Mouse (Mus musculus) spleen, postnatal 10 days (tissue): ENCODE results near the gene Wnt10a.
"Not testable (repeated sequence)": the region's sequence is repeated elsewhere in the genome, so short reads cannot be mapped to it uniquely, and the experiment has no call there.

Experiments
- DNase-seq, 2 experiments: peaks; one replicate each; pipeline ENCODE4 v3.0.0; 2021 to 2022; ENCODE audit warnings: low spot score in 2 of 2

The Wnt10a gene

DNA sequence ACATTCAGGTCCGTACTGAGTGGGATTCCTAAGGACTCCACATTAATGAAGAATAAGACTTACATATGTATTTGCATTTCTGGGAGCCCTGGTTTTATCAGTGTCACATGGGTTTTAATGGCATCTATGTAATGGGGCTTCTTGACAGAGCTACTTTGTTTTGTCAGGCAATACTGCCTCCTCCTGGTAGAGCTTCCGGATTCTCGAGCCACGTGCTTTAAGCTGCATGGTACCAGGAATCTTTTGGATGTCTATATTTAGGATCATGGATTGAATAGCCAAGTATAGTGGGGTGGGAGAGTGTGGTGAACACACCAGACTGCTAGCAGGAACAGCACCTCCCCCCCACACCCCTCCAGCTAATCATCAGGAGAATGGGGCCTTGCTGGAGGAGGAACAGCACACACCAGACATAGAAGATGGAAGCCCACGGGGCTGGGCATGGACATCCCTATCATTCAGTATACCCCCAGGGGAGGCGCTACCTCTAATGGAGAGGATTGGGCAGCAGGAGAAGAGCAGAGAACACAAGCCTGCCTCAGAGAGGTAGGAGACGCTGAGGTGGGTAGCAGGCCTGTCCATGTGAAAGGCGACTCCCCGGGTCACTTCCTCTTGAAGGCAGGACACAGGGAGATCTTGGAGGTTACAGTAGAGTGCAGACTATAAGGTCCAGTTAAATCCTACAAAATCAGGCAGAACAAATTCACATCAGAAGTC, 23.8 kb downstream of the Wnt10a start:
- no peak for DNase-seq

- DNase-seq = not testable (repeated sequence)
Observed at GRCm38 (mm10) chr1:74815965-74816364, 24.6 kb downstream of the Wnt10a start.

GRCm38 (mm10) chr1:74816612-74817199, 25.4 kb downstream of the Wnt10a start:
- peak; percentile 69 to 88 for DNase-seq

DNA sequence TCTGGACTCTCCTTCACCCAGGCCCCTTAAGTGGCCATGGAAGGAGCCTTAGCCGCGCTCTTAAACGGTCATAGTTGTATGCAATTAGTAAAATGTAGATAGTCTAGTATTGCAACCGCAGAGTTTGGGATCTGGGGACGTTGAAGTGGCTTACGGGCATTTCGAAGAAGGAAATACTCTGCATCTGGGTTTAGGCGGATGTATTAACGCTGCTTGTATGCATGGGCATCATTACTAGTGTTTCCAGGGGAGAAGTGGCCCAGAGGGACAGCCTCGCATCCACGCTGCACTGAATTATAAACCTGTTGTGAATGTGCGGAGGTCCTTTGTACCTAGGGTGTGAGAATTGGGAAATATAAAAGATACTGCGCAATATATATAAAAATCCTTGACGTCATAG, 25.9 kb downstream of the Wnt10a start:
- no peak for DNase-seq

GRCm38 (mm10) chr1:74818509-74818908, 27.2 kb downstream of the Wnt10a start:
- DNase-seq = no peak

DNA sequence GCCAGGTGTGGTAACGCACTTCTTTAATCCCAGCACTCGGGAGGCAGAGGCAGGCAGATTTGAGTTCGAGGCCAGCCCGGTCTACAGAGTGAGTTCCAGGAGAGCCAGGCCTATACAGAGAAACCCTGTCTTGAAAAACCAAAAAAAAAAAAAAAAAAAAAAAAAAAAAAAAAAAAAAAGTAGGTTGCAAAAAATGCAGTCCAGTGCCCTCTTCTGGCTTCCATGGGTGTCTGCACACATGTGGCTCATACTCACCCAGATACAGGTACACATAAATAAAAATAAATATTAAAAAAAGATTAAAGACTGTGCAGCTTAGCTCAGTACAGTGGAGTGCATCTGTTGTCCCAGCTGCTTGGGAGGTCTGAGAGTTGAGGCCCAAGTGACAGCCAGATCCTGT, 32.3 kb downstream of the Wnt10a start:
- DNase-seq = not testable (repeated sequence)

- no peak for DNase-seq
Observed at GRCm38 (mm10) chr1:74824518-74825302, 33.4 kb downstream of the Wnt10a start.

GRCm38 (mm10) chr1:74830061-74830460, 38.7 kb downstream of the Wnt10a start:
- DNase-seq = no peak

DNA sequence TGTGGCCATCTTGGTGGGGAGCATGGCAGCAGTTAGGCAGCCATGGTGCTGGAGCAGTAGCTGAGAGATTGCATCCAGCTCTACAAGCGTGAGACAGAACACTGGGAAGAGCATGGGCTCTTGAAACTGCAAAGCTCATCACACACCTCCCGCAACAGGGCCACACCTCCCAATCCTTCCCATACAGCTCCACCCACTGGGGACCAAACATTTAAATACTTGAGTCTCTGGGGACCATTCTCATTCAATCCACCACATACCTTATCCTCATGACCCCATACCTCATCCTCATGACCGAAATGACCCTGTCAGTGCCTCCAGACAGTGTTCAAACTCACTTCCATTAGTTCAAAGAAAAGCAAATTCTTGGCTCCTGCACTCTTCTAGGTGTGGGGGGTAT, 41.9 kb downstream of the Wnt10a start:
- DNase-seq = no peak

DNA sequence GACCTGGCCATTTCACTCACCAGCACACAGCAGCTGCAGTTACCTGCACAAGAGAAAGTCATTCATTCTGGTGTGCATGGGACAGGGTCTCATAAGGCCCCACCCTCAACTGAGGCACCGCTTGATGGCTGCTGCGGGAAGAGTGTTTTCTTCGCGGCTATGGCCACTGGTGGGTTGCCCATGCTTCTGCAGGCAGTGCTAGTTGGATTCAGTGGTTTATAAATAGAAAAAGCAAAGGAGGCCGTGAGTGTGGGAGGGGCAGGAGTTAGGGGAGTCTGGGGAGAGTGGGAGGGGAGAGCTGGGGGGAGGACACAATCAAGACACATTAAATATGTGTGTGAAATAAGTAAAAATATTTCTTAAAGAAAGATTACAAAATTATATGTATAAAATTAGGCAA, 51.8 kb downstream of the Wnt10a start:
- no peak for DNase-seq

- no peak for DNase-seq
Observed at GRCm38 (mm10) chr1:74846341-74846740, 55.0 kb downstream of the Wnt10a start.

DNA sequence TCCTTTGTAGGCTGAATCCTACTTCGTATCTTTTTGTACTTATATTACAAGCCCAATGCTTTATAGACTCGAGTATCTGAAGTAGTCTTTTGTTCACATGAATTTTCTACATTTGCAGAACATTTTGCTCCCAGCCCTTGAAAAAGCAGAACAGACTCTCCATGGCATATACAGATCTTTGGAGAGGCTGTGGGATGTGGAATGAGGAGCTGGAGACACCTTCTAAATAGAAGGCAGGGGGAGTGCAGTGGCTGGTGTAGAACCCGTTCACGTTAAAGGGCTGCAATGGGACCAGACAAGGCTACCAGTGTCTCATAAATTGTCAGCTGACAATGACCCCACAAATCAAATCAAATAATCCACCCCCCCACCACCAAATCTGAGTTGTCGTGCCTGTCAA, 57.6 kb downstream of the Wnt10a start:
- DNase-seq = no peak

GRCm38 (mm10) chr1:74850251-74850650, 58.9 kb downstream of the Wnt10a start:
- no peak for DNase-seq

DNA sequence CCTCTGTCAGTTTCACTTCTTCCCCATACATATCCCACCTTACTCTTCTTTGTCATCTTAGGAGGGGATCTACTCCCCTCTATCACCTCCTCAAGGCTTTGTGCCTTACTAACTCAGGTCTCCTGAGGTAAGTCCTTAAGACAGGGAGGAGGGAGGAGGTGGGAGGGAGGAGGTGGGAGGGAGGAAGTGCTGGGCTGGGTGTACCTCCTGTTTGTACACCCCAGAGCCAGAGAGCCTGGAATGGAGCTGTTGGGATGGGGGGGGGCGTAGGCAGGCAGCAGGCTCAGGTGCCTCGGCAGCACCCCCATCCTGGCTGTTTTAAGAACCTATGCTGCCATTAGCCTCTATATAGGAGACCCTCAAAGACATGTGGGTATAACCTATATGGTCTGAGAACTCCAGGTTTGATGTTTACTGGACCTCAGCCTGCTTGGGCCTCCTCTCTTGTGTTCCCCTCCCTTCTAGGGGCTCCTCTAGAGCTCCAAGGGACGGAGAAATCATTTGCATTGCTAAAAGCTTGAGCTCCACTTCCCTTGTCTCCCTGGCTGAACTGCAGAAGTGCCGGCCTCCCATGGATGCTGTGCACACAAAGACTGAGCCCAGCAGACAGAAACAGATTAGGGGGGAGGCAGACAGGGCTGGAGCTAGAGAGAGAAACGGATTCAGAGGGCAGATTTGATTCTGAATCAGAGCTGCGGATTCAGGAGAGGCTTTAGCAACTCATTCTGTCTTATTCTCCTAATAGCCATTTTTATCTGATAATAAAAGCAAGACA, 59.9 kb downstream of the Wnt10a start:
- no peak for DNase-seq
